Mouse (Mus musculus): ENCODE measurements around the gene Ang. TPM values are rescaled to one million over a fixed set of nuclear protein-coding genes. Genes with fewer than 3 reads are reported as not detected.

The Ang gene
- total and polyA plus RNA-seq, 3 experiments, result not detected

GRCm38 (mm10) chr14:51111966-51112365 is 21.0 kb downstream of the Ang start:
- Histone ChIP-seq H3K9me3 (replicated peaks; ENCODE audit: insufficient read depth, low read length) (no peaks in the 10 kb centered on the region), H3K9ac (ENCODE audit: control insufficient read depth, low read depth, low read length, poor library complexity, severe bottlenecking) (no peak overlapping the region), H3K4me1 (ENCODE audit: control insufficient read depth in 1 of 2, insufficient read depth in 2 of 2, low read length in 2 of 2) (no peaks in the 10 kb centered on the region), H3K4me3 (ENCODE audit: control insufficient read depth in 1 of 2, insufficient read depth in 1 of 2, low read depth in 2 of 2, low read length in 2 of 2) (no peak overlapping the region), H3K79me2 (ENCODE audit: control insufficient read depth, insufficient read depth, low read length, poor library complexity) (no peaks in the 10 kb centered on the region), H3K27me3 (ENCODE audit: control insufficient read depth in 1 of 2, insufficient read depth in 2 of 2, low read length in 2 of 2) (peaks cover 0 to 3% of the 10 kb centered on the region in 2 experiments; a peak in 2 of 4 replicates), H3K36me3 (ENCODE audit: control insufficient read depth in 1 of 2, insufficient read depth in 2 of 2, low read length in 2 of 2) (no peaks in the 10 kb centered on the region), H3K27ac (ENCODE audit: control insufficient read depth, low read depth, low read length) (no peak overlapping the region)
- TF ChIP-seq MAX (IDR thresholded peaks at IDR 0.05; ENCODE audit: low read length) (no peak), JUND (IDR thresholded peaks at IDR 0.05; ENCODE audit: low read depth, low read length) (no peak), TBP (IDR thresholded peaks at IDR 0.05; ENCODE audit: low read depth, low read length) (no peak)
- DNase-seq (ENCODE audit: low read depth, low spot score), result no peak

- Histone ChIP-seq H3K79me2 (ENCODE audit: control insufficient read depth, insufficient read depth, low read length, poor library complexity) (no peaks in the 10 kb centered on the region), H3K9me3 (replicated peaks; ENCODE audit: insufficient read depth, low read length) (no peaks in the 10 kb centered on the region), H3K36me3 (ENCODE audit: control insufficient read depth in 1 of 2, insufficient read depth in 2 of 2, low read length in 2 of 2) (no peaks in the 10 kb centered on the region), H3K27ac (ENCODE audit: control insufficient read depth, low read depth, low read length) (no peak overlapping the region), H3K4me3 (ENCODE audit: control insufficient read depth in 1 of 2, insufficient read depth in 1 of 2, low read depth in 2 of 2, low read length in 2 of 2) (no peak overlapping the region), H3K27me3 (ENCODE audit: control insufficient read depth in 1 of 2, insufficient read depth in 2 of 2, low read length in 2 of 2) (peaks cover 0 to 3% of the 10 kb centered on the region in 2 experiments; a peak in 2 of 4 replicates), H3K4me1 (ENCODE audit: control insufficient read depth in 1 of 2, insufficient read depth in 2 of 2, low read length in 2 of 2) (no peaks in the 10 kb centered on the region), H3K9ac (ENCODE audit: control insufficient read depth, low read depth, low read length, poor library complexity, severe bottlenecking) (no peak overlapping the region)
- DNase-seq (ENCODE audit: low read depth, low spot score), result no peak
- no peak for TF ChIP-seq UBTF (IDR thresholded peaks at IDR 0.05; ENCODE audit: borderline replicate concordance, insufficient read depth, low read depth, low read length)
- no peak for TF ChIP-seq BHLHE40 (IDR thresholded peaks at IDR 0.05; ENCODE audit: borderline replicate concordance, low read depth, low read length)
- TF ChIP-seq ETS1 (IDR thresholded peaks at IDR 0.05; ENCODE audit: low read depth, low read length), result no peak
- TF ChIP-seq ZC3H11A (IDR thresholded peaks at IDR 0.05; ENCODE audit: low read depth, low read length), result no peak
- TF ChIP-seq RAD21 (IDR thresholded peaks at IDR 0.05; ENCODE audit: low read depth, low read length), result no peak
- TF ChIP-seq E2F4 (IDR thresholded peaks at IDR 0.05; ENCODE audit: borderline replicate concordance, low read depth, low read length), result no peak
- TF ChIP-seq ZNF384 (IDR thresholded peaks at IDR 0.05; ENCODE audit: low read depth, low read length), result no peak
- TF ChIP-seq SMC3 (IDR thresholded peaks at IDR 0.05; ENCODE audit: low read depth, low read length), result no peak
- no peak for TF ChIP-seq MAFK (IDR thresholded peaks at IDR 0.05; ENCODE audit: borderline replicate concordance, low read depth, low read length)
- TF ChIP-seq POLR2A (IDR thresholded peaks at IDR 0.05; ENCODE audit: control insufficient read depth in 1 of 2, insufficient read depth in 1 of 2, low read depth in 1 of 2, low read length in 2 of 2, poor library complexity in 1 of 2), result no peak
- TF ChIP-seq MYB (IDR thresholded peaks at IDR 0.05; ENCODE audit: low read depth, low read length), result no peak
- no peak for TF ChIP-seq USF2 (IDR thresholded peaks at IDR 0.05; ENCODE audit: borderline replicate concordance in 1 of 2, insufficient read depth in 1 of 2, low read depth in 1 of 2, low read length in 2 of 2)
- no peak for TF ChIP-seq ZMIZ1 (IDR thresholded peaks at IDR 0.05; ENCODE audit: low read depth, low read length)
- TF ChIP-seq HCFC1 (IDR thresholded peaks at IDR 0.05; ENCODE audit: low read depth, low read length), result no peak
- no peak for TF ChIP-seq MXI1 (IDR thresholded peaks at IDR 0.05; ENCODE audit: low read depth, low read length)
- no peak for TF ChIP-seq CHD1 (IDR thresholded peaks at IDR 0.05; ENCODE audit: low read depth, low read length)
- TF ChIP-seq POLR2AphosphoS5 (IDR thresholded peaks at IDR 0.05; ENCODE audit: borderline replicate concordance, low read depth, low read length), result no peak
- TF ChIP-seq TCF12 (IDR thresholded peaks at IDR 0.05; ENCODE audit: low read depth, low read length), result no peak
- TF ChIP-seq ELF1 (IDR thresholded peaks at IDR 0.05; ENCODE audit: low read depth, low read length), result no peak
- TF ChIP-seq TAL1 (IDR thresholded peaks at IDR 0.05; ENCODE audit: low read length), result no peak
Observed at GRCm38 (mm10) chr14:51113476-51113875, 22.5 kb downstream of the Ang start.
